ENCODE assay signal across 12 mouse cellular contexts in genomic region chr2:77109506-77110123, GRCm38 (mm10).
A peak's percentile ranks its signal among the peaks of the same experiment; 100 is the strongest.
DNase-seq lines count a peak whose midpoint lies in the region; ATAC-seq and TF ChIP-seq lines count a peak whose summit lies in the region.
"Had no signal": no experiment of that assay in that cellular context is flagged by ENCODE, and none has a peak within 500 bp of the region (broad histone marks: within the 10 kb centered on the region; RNA-seq: fewer than 3 reads in every experiment).

No protein-coding gene starts in this region.

- no peak overlapping the region for H3K4me2 ChIP-seq in intestine, embryonic 16.5 days (ENCODE audit: low read depth, low read length)
- H3K4me2 ChIP-seq: heart, embryonic 15.5 days; limb, embryonic 13.5 days had no signal

- no peak for ATAC-seq in intestine, embryonic 16.5 days

- 12% methylated on average over 8 of the region's 8 CpGs for WGBS in cerebellum, adult 2 months
- 88% methylated on average over 8 of the region's 8 CpGs for WGBS in intestine, embryonic 16.5 days

- H3K27ac ChIP-seq in gastrocnemius, adult 2 months: peak overlapping the region; percentile 16; the same call in 1 of the 2 replicates
- peak overlapping the region; percentile 55 for H3K27ac ChIP-seq in MEL (ENCODE audit: control insufficient read depth, low read depth, low read length)
- H3K27ac ChIP-seq in cerebellum, adult 2 months (ENCODE audit: insufficient read depth, low read length): 0 out of 2 replicates have a peak overlapping the region, but pooled peaks have one; percentile 17
- no peak overlapping the region for H3K27ac ChIP-seq in intestine, embryonic 16.5 days (ENCODE audit: low read length)
- H3K27ac ChIP-seq: heart, embryonic 15.5 days; limb, embryonic 13.5 days had no signal

- no peak for TF ChIP-seq CTCF in gastrocnemius, adult 2 months (IDR thresholded peaks at IDR 0.05)
- no peak for TF ChIP-seq CTCF in MEL (IDR thresholded peaks at IDR 0.05 in 2 of 3, conservative IDR thresholded peaks at IDR 0.05 in 1 of 3; ENCODE audit: control insufficient read depth in 1 of 3, insufficient read depth in 1 of 3, low read depth in 2 of 3, low read length in 3 of 3, poor library complexity in 1 of 3, severe bottlenecking in 1 of 3)
- no peak for TF ChIP-seq CTCF in cerebellum, adult 2 months (IDR thresholded peaks at IDR 0.05; ENCODE audit: borderline replicate concordance, insufficient read depth, low read depth, low read length)

- TF ChIP-seq POLR2A in MEL (IDR thresholded peaks at IDR 0.05; ENCODE audit: control insufficient read depth in 1 of 2, insufficient read depth in 1 of 2, low read depth in 1 of 2, low read length in 2 of 2, poor library complexity in 1 of 2): no peak
- TF ChIP-seq POLR2A in cerebellum, adult 2 months (IDR thresholded peaks at IDR 0.05; ENCODE audit: borderline replicate concordance, insufficient read depth, low read length): no peak

- H3K9me3 ChIP-seq in MEL (replicated peaks; ENCODE audit: insufficient read depth, low read length): no peaks in the 10 kb centered on the region
- no peaks in the 10 kb centered on the region for H3K9me3 ChIP-seq in intestine, embryonic 16.5 days (ENCODE audit: control insufficient read depth, low read length)
- H3K9me3 ChIP-seq: heart, embryonic 15.5 days; limb, embryonic 13.5 days had no signal

- no peaks in the 10 kb centered on the region for H3K4me1 ChIP-seq in MEL (ENCODE audit: control insufficient read depth in 1 of 2, insufficient read depth in 2 of 2, low read length in 2 of 2)
- H3K4me1 ChIP-seq in cerebellum, adult 2 months (ENCODE audit: control insufficient read depth, insufficient read depth, low read length): peaks cover 3% of the 10 kb centered on the region; the same call in 1 of the 2 replicates
- no peaks in the 10 kb centered on the region for H3K4me1 ChIP-seq in intestine, embryonic 16.5 days (ENCODE audit: control insufficient read depth, insufficient read depth, low read length)
- H3K4me1 ChIP-seq: limb, embryonic 13.5 days had no signal

- no peak overlapping the region for H3K4me3 ChIP-seq in gastrocnemius, adult 2 months
- peak overlapping the region in 1 of 2 experiments; percentile 19; a peak in 1 of 4 replicates for H3K4me3 ChIP-seq in MEL (ENCODE audit: control insufficient read depth in 1 of 2, insufficient read depth in 1 of 2, low read depth in 2 of 2, low read length in 2 of 2)
- peak overlapping the region; percentile 42 for H3K4me3 ChIP-seq in cerebellum, adult 2 months (replicated peaks; ENCODE audit: insufficient read depth, low read depth, low read length)
- H3K4me3 ChIP-seq in intestine, embryonic 16.5 days (ENCODE audit: low read length): no peak overlapping the region
- H3K4me3 ChIP-seq: heart, embryonic 15.5 days; limb, embryonic 13.5 days had no signal

- H3K27me3 ChIP-seq in MEL (ENCODE audit: control insufficient read depth in 1 of 2, insufficient read depth in 2 of 2, low read length in 2 of 2): no peaks in the 10 kb centered on the region
- H3K27me3 ChIP-seq in cerebellum, adult 2 months (ENCODE audit: control insufficient read depth, insufficient read depth, low read length): no peaks in the 10 kb centered on the region
- H3K27me3 ChIP-seq in intestine, embryonic 16.5 days (replicated peaks; ENCODE audit: control insufficient read depth, insufficient read depth, low read length): no peaks in the 10 kb centered on the region
- H3K27me3 ChIP-seq: heart, embryonic 15.5 days; limb, embryonic 13.5 days had no signal

- no peaks in the 10 kb centered on the region for H3K79me2 ChIP-seq in MEL (ENCODE audit: control insufficient read depth, insufficient read depth, low read length, poor library complexity)

- DNase-seq in gastrocnemius, adult 2 months: peak; percentile 39
- no peak for DNase-seq in gastrocnemius, adult 8-10 months (ENCODE audit: low spot score in 2 of 2)
- peak; percentile 66 for DNase-seq in MEL (ENCODE audit: low read depth, low spot score)
- peak; percentile 84 to 95 for DNase-seq in cerebellum, adult 2 months
- DNase-seq in layer of hippocampus, adult 18-20 months (ENCODE audit: low spot score in 2 of 2): peak; percentile 24 to 57
- no peak for DNase-seq in adrenal gland, adult (ENCODE audit: inconsistent age in 2 of 2, low spot score in 1 of 2)
- DNase-seq in kidney, adult 18-20 months: no peak
- DNase-seq: kidney, postnatal 10 days; lung, postnatal 14 days had no signal

- H3K9ac ChIP-seq in MEL (ENCODE audit: control insufficient read depth, low read depth, low read length, poor library complexity, severe bottlenecking): 0 out of 2 replicates have a peak overlapping the region, but pooled peaks have one; percentile 13
- H3K9ac ChIP-seq in intestine, embryonic 16.5 days (ENCODE audit: low read depth, low read length): no peak overlapping the region
- H3K9ac ChIP-seq: heart, embryonic 15.5 days; limb, embryonic 13.5 days had no signal

- peak; percentile 52 to 54; a peak in 2 of 4 replicates for TF ChIP-seq EP300 in MEL (IDR thresholded peaks at IDR 0.05; ENCODE audit: low read depth in 1 of 2, low read length in 2 of 2)

- H3K36me3 ChIP-seq in MEL (ENCODE audit: control insufficient read depth in 1 of 2, insufficient read depth in 2 of 2, low read length in 2 of 2): peaks cover 0 to 6% of the 10 kb centered on the region in 2 experiments; a peak in 2 of 4 replicates
- no peaks in the 10 kb centered on the region for H3K36me3 ChIP-seq in intestine, embryonic 16.5 days (ENCODE audit: control insufficient read depth, insufficient read depth, low read length)
- H3K36me3 ChIP-seq: limb, embryonic 13.5 days had no signal

- TF ChIP-seq RAD21 in MEL (IDR thresholded peaks at IDR 0.05; ENCODE audit: low read depth, low read length): no peak

- intact Hi-C loops in gastrocnemius, adult 2 months (cut with DNase I): no loop called here

TF ChIP-seq in MEL, 35 proteins besides CTCF, POLR2A, EP300 and RAD21:
- TF ChIP-seq ZKSCAN1 (IDR thresholded peaks at IDR 0.05; ENCODE audit: low read depth, low read length) (no peak), TAL1 (IDR thresholded peaks at IDR 0.05; ENCODE audit: low read length) (peak; percentile 55), USF1 (IDR thresholded peaks at IDR 0.05; ENCODE audit: low read depth, low read length) (no peak), GATA1 (IDR thresholded peaks at IDR 0.05; ENCODE audit: low read depth, low read length) (0 out of 2 replicates have a peak, but pooled peaks have one; percentile 25), ETS1 (IDR thresholded peaks at IDR 0.05; ENCODE audit: low read depth, low read length) (0 out of 2 replicates have a peak, but pooled peaks have one; percentile 13), TCF12 (IDR thresholded peaks at IDR 0.05; ENCODE audit: low read depth, low read length) (peak; percentile 47; the same call in 1 of the 2 replicates)

Comparison
In these comparisons a context has a peak if more than half of its experiments do, and no peak if none do; other contexts are left out.
1. DNase-seq: peak in gastrocnemius, adult 2 months (single experiment), MEL (single experiment), cerebellum, adult 2 months (2 of 2) and layer of hippocampus, adult 18-20 months (2 of 2); none in gastrocnemius, adult 8-10 months (0 of 2), adrenal gland, adult (0 of 2) and kidney, adult 18-20 months (single experiment).